Mouse (Mus musculus) kidney, postnatal 36 days (tissue): ENCODE measurements at regions not wholly inside any gene's neighbourhood (a gene's known extent, or its start where the extent isn't known, plus 50 kb on each side); places are given as distances from the start of the nearest gene placed in this dataset.

Experiments used
- DNase-seq, 2 experiments: peaks; one replicate each; pipeline ENCODE4 v3.0.0; 2021 to 2022; ENCODE audit warnings: mixed read lengths in 2 of 2

GRCm38 (mm10) chr12:109958357-109959085 lies 320.3 kb upstream of the Dio3 start:
- DNase-seq: peak; percentile 51 to 83

- DNase-seq: no peak
These were observed 312.1 kb upstream of the Dio3 start for GRCm38 (mm10) chr12:109966776-109967175.

GRCm38 (mm10) chr12:109968303-109968702 lies 310.6 kb upstream of the Dio3 start:
- DNase-seq: no peak

- DNase-seq: no peak
These were observed 307.4 kb upstream of the Dio3 start for GRCm38 (mm10) chr12:109971508-109971907.

- peak; percentile 24 to 49 for DNase-seq
These were observed 306.4 kb upstream of the Dio3 start for GRCm38 (mm10) chr12:109972366-109973015.

GRCm38 (mm10) chr12:109973598-109973997 lies 305.3 kb upstream of the Dio3 start:
- DNase-seq: peak; percentile 29 to 34

- no peak for DNase-seq
These were observed 303.5 kb upstream of the Dio3 start for GRCm38 (mm10) chr12:109975176-109975972.

GRCm38 (mm10) chr12:109984651-109985050 lies 294.2 kb upstream of the Dio3 start:
- DNase-seq: no peak

GRCm38 (mm10) chr12:109993410-109993809 lies 285.5 kb upstream of the Dio3 start:
- no peak for DNase-seq

- peak in 1 of 2 experiments; percentile 31 for DNase-seq
These were observed 276.2 kb upstream of the Dio3 start for GRCm38 (mm10) chr12:110002717-110003116.

- DNase-seq: peak in 1 of 2 experiments; percentile 46
These were observed 269.7 kb upstream of the Dio3 start for GRCm38 (mm10) chr12:110009136-110009535.

- peak in 1 of 2 experiments; percentile 37 for DNase-seq
These were observed 258.1 kb upstream of the Dio3 start for GRCm38 (mm10) chr12:110020541-110021470.

- no peak for DNase-seq
These were observed 257.2 kb upstream of the Dio3 start for GRCm38 (mm10) chr12:110021690-110022089.

GRCm38 (mm10) chr12:110022631-110023030 lies 256.2 kb upstream of the Dio3 start:
- no peak for DNase-seq

- no peak for DNase-seq
These were observed 255.4 kb upstream of the Dio3 start for GRCm38 (mm10) chr12:110023192-110024101.

GRCm38 (mm10) chr12:110024295-110024694 lies 254.6 kb upstream of the Dio3 start:
- peak; percentile 34 to 76 for DNase-seq

- no peak for DNase-seq
These were observed 253.7 kb upstream of the Dio3 start for GRCm38 (mm10) chr12:110025171-110025570.

- no peak for DNase-seq
These were observed 252.7 kb upstream of the Dio3 start for GRCm38 (mm10) chr12:110026033-110026750.

GRCm38 (mm10) chr12:110027345-110027744 lies 251.5 kb upstream of the Dio3 start:
- no peak for DNase-seq

- no peak for DNase-seq
These were observed 250.9 kb upstream of the Dio3 start for GRCm38 (mm10) chr12:110027976-110028375.
